Mouse (Mus musculus): ENCODE measurements around the gene Rps4x. TPM values are rescaled to one million over a fixed set of nuclear protein-coding genes. Genes with fewer than 3 reads are reported as not detected.

Rps4x gene
- polyA plus RNA-seq, 1 experiment: 2,633 TPM

- TF ChIP-seq CTCF (IDR thresholded peaks at IDR 0.05; ENCODE audit: control insufficient read depth, insufficient read depth, insufficient read length): no peak
- no peak for TF ChIP-seq CEBPB (IDR thresholded peaks at IDR 0.05; ENCODE audit: low read depth)
- no peak for TF ChIP-seq MAX (IDR thresholded peaks at IDR 0.05)
- no peak for TF ChIP-seq MYOD1 (IDR thresholded peaks at IDR 0.05; ENCODE audit: control insufficient read depth, insufficient read length, low read depth)
- TF ChIP-seq MYOG (IDR thresholded peaks at IDR 0.05; ENCODE audit: control insufficient read depth, extremely low read depth, insufficient read length): no peak
- no peak for TF ChIP-seq FOSL1 (IDR thresholded peaks at IDR 0.05; ENCODE audit: insufficient read depth, low read length, poor library complexity, severe bottlenecking)
- TF ChIP-seq USF1 (IDR thresholded peaks at IDR 0.05; ENCODE audit: low read depth): no peak
- Histone ChIP-seq H3K36me3 (ENCODE audit: control insufficient read depth, insufficient read depth) (no peaks in the 10 kb centered on the region), H3K79me2 (ENCODE audit: control insufficient read depth, insufficient read depth) (no peaks in the 10 kb centered on the region), H3K4me3 (ENCODE audit: insufficient read depth, poor library complexity, severe bottlenecking) (no peak overlapping the region), H3K79me3 (ENCODE audit: low read depth) (no peaks in the 10 kb centered on the region), H3K27me3 (ENCODE audit: control insufficient read depth, insufficient read depth, insufficient read length) (no peaks in the 10 kb centered on the region), H3ac (ENCODE audit: control insufficient read depth, insufficient read length, low read depth) (no peak overlapping the region)
These were observed 19.5 kb downstream of the Rps4x start for GRCm38 (mm10) chrX:102169724-102170123.

GRCm38 (mm10) chrX:102166986-102167385 lies 22.2 kb downstream of the Rps4x start:
- no peak for TF ChIP-seq MYOD1 (IDR thresholded peaks at IDR 0.05; ENCODE audit: control insufficient read depth, insufficient read length, low read depth)
- no peak for TF ChIP-seq MYOG (IDR thresholded peaks at IDR 0.05; ENCODE audit: control insufficient read depth, extremely low read depth, insufficient read length)
- TF ChIP-seq FOSL1 (IDR thresholded peaks at IDR 0.05; ENCODE audit: insufficient read depth, low read length, poor library complexity, severe bottlenecking): no peak
- no peak for TF ChIP-seq MAX (IDR thresholded peaks at IDR 0.05)
- TF ChIP-seq USF1 (IDR thresholded peaks at IDR 0.05; ENCODE audit: low read depth): no peak
- TF ChIP-seq CEBPB (IDR thresholded peaks at IDR 0.05; ENCODE audit: low read depth): no peak
- no peak for TF ChIP-seq CTCF (IDR thresholded peaks at IDR 0.05; ENCODE audit: control insufficient read depth, insufficient read depth, insufficient read length)
- no peaks in the 10 kb centered on the region for H3K79me2 ChIP-seq (ENCODE audit: control insufficient read depth, insufficient read depth)
- no peaks in the 10 kb centered on the region for H3K79me3 ChIP-seq (ENCODE audit: low read depth)
- H3ac ChIP-seq (ENCODE audit: control insufficient read depth, insufficient read length, low read depth): no peak overlapping the region
- no peak overlapping the region for H3K4me3 ChIP-seq (ENCODE audit: insufficient read depth, poor library complexity, severe bottlenecking)
- H3K27me3 ChIP-seq (ENCODE audit: control insufficient read depth, insufficient read depth, insufficient read length): no peaks in the 10 kb centered on the region
- H3K36me3 ChIP-seq (ENCODE audit: control insufficient read depth, insufficient read depth): no peaks in the 10 kb centered on the region

- H3K79me3 ChIP-seq (ENCODE audit: low read depth): no peaks in the 10 kb centered on the region
- H3K4me3 ChIP-seq (ENCODE audit: insufficient read depth, poor library complexity, severe bottlenecking): no peak overlapping the region
- no peaks in the 10 kb centered on the region for H3K36me3 ChIP-seq (ENCODE audit: control insufficient read depth, insufficient read depth)
- TF ChIP-seq MYOG (IDR thresholded peaks at IDR 0.05; ENCODE audit: control insufficient read depth, extremely low read depth, insufficient read length) (no peak), CTCF (IDR thresholded peaks at IDR 0.05; ENCODE audit: control insufficient read depth, insufficient read depth, insufficient read length) (no peak), USF1 (IDR thresholded peaks at IDR 0.05; ENCODE audit: low read depth) (no peak), MAX (IDR thresholded peaks at IDR 0.05) (no peak), FOSL1 (IDR thresholded peaks at IDR 0.05; ENCODE audit: insufficient read depth, low read length, poor library complexity, severe bottlenecking) (no peak), MYOD1 (IDR thresholded peaks at IDR 0.05; ENCODE audit: control insufficient read depth, insufficient read length, low read depth) (no peak), CEBPB (IDR thresholded peaks at IDR 0.05; ENCODE audit: low read depth) (no peak)
- no peaks in the 10 kb centered on the region for H3K27me3 ChIP-seq (ENCODE audit: control insufficient read depth, insufficient read depth, insufficient read length)
- H3K79me2 ChIP-seq (ENCODE audit: control insufficient read depth, insufficient read depth): no peaks in the 10 kb centered on the region
- H3ac ChIP-seq (ENCODE audit: control insufficient read depth, insufficient read length, low read depth): no peak overlapping the region
These were observed 22.7 kb downstream of the Rps4x start for GRCm38 (mm10) chrX:102166521-102166920.

GRCm38 (mm10) chrX:102163529-102163928 lies 25.7 kb downstream of the Rps4x start:
- no peaks in the 10 kb centered on the region for H3K27me3 ChIP-seq (ENCODE audit: control insufficient read depth, insufficient read depth, insufficient read length)
- no peak overlapping the region for H3K4me3 ChIP-seq (ENCODE audit: insufficient read depth, poor library complexity, severe bottlenecking)

GRCm38 (mm10) chrX:102163096-102163495 lies 26.1 kb downstream of the Rps4x start:
- H3K4me3 ChIP-seq (ENCODE audit: insufficient read depth, poor library complexity, severe bottlenecking): no peak overlapping the region
- H3K79me3 ChIP-seq (ENCODE audit: low read depth): no peaks in the 10 kb centered on the region
- no peaks in the 10 kb centered on the region for H3K79me2 ChIP-seq (ENCODE audit: control insufficient read depth, insufficient read depth)
- no peak overlapping the region for H3ac ChIP-seq (ENCODE audit: control insufficient read depth, insufficient read length, low read depth)
- TF ChIP-seq CEBPB (IDR thresholded peaks at IDR 0.05; ENCODE audit: low read depth) (no peak), FOSL1 (IDR thresholded peaks at IDR 0.05; ENCODE audit: insufficient read depth, low read length, poor library complexity, severe bottlenecking) (no peak), MYOD1 (IDR thresholded peaks at IDR 0.05; ENCODE audit: control insufficient read depth, insufficient read length, low read depth) (no peak), USF1 (IDR thresholded peaks at IDR 0.05; ENCODE audit: low read depth) (no peak), MYOG (IDR thresholded peaks at IDR 0.05; ENCODE audit: control insufficient read depth, extremely low read depth, insufficient read length) (no peak), CTCF (IDR thresholded peaks at IDR 0.05; ENCODE audit: control insufficient read depth, insufficient read depth, insufficient read length) (no peak), MAX (IDR thresholded peaks at IDR 0.05) (no peak)
- H3K27me3 ChIP-seq (ENCODE audit: control insufficient read depth, insufficient read depth, insufficient read length): no peaks in the 10 kb centered on the region
- H3K36me3 ChIP-seq (ENCODE audit: control insufficient read depth, insufficient read depth): no peaks in the 10 kb centered on the region

More at GRCm38 (mm10) chrX:102163529-102163928, 25.7 kb downstream of the Rps4x start:
- Histone ChIP-seq H3K79me2 (ENCODE audit: control insufficient read depth, insufficient read depth) (no peaks in the 10 kb centered on the region), H3ac (ENCODE audit: control insufficient read depth, insufficient read length, low read depth) (no peak overlapping the region), H3K36me3 (ENCODE audit: control insufficient read depth, insufficient read depth) (no peaks in the 10 kb centered on the region), H3K79me3 (ENCODE audit: low read depth) (no peaks in the 10 kb centered on the region)
- TF ChIP-seq CTCF (IDR thresholded peaks at IDR 0.05; ENCODE audit: control insufficient read depth, insufficient read depth, insufficient read length) (no peak), CEBPB (IDR thresholded peaks at IDR 0.05; ENCODE audit: low read depth) (no peak), MYOD1 (IDR thresholded peaks at IDR 0.05; ENCODE audit: control insufficient read depth, insufficient read length, low read depth) (no peak), USF1 (IDR thresholded peaks at IDR 0.05; ENCODE audit: low read depth) (no peak), MAX (IDR thresholded peaks at IDR 0.05) (no peak), MYOG (IDR thresholded peaks at IDR 0.05; ENCODE audit: control insufficient read depth, extremely low read depth, insufficient read length) (no peak), FOSL1 (IDR thresholded peaks at IDR 0.05; ENCODE audit: insufficient read depth, low read length, poor library complexity, severe bottlenecking) (no peak)

- Histone ChIP-seq H3K79me3 (ENCODE audit: low read depth) (peaks cover 7% of the 10 kb centered on the region), H3K4me3 (ENCODE audit: insufficient read depth, poor library complexity, severe bottlenecking) (no peak overlapping the region), H3K79me2 (ENCODE audit: control insufficient read depth, insufficient read depth) (peaks cover 10% of the 10 kb centered on the region), H3K36me3 (ENCODE audit: control insufficient read depth, insufficient read depth) (no peaks in the 10 kb centered on the region), H3K27me3 (ENCODE audit: control insufficient read depth, insufficient read depth, insufficient read length) (no peaks in the 10 kb centered on the region), H3ac (ENCODE audit: control insufficient read depth, insufficient read length, low read depth) (no peak overlapping the region)
- TF ChIP-seq USF1 (IDR thresholded peaks at IDR 0.05; ENCODE audit: low read depth) (no peak), CTCF (IDR thresholded peaks at IDR 0.05; ENCODE audit: control insufficient read depth, insufficient read depth, insufficient read length) (no peak), CEBPB (IDR thresholded peaks at IDR 0.05; ENCODE audit: low read depth) (no peak), MYOD1 (IDR thresholded peaks at IDR 0.05; ENCODE audit: control insufficient read depth, insufficient read length, low read depth) (no peak)
These were observed 28.7 kb downstream of the Rps4x start for GRCm38 (mm10) chrX:102160528-102160927.

Measured in C2C12 (cell line).